Mouse (Mus musculus) myocyte (in vitro differentiated cells): Measurements from ENCODE around the gene Prr18.

Experiments
- CEBPB ChIP-seq: IDR thresholded peaks from 2 replicates; pipeline ENCODE4 v1.6.1; 2011; ENCODE audit warnings: mild to moderate bottlenecking, moderate library complexity; ENCODE audit not compliant: poor library complexity, insufficient read depth, severe bottlenecking
- MAX ChIP-seq: IDR thresholded peaks from one replicate; pipeline ENCODE4 v1.6.1; 2011; ENCODE audit warnings: low read depth, mild to moderate bottlenecking, control low read depth
- MYOD1 ChIP-seq, 3 experiments: IDR thresholded peaks; one replicate each; pipeline ENCODE4 v1.6.1; 2011; ENCODE audit warnings: control low read depth in 2 of 3, low read depth in 2 of 3, mild to moderate bottlenecking in 2 of 3, moderate library complexity in 1 of 3; ENCODE audit not compliant: insufficient read length in 2 of 3, control insufficient read depth in 1 of 3
- POLR2A ChIP-seq: IDR thresholded peaks from one replicate; pipeline ENCODE4 v1.6.1; 2011; ENCODE audit warnings: low read depth, mild to moderate bottlenecking, control low read depth, moderate library complexity; ENCODE audit not compliant: insufficient read length
- POLR2AphosphoS2 ChIP-seq: IDR thresholded peaks from one replicate; pipeline ENCODE4 v1.6.1; 2011; ENCODE audit warnings: low read depth, control low read depth; ENCODE audit not compliant: insufficient read length
- TCF3 ChIP-seq: IDR thresholded peaks from one replicate; pipeline ENCODE4 v1.6.1; 2011; ENCODE audit warnings: low read depth, control low read depth; ENCODE audit not compliant: insufficient read length

GRCm38 (mm10) chr17:8299524-8299923 lies 37.7 kb upstream of the Prr18 start:
- no peak for TF ChIP-seq POLR2A
- no peak for TF ChIP-seq CEBPB
- TF ChIP-seq MAX = no peak
- TF ChIP-seq POLR2AphosphoS2 = no peak
- no peak for TF ChIP-seq TCF3
- TF ChIP-seq MYOD1 (IDR thresholded peaks at IDR 0.05; ENCODE audit: control insufficient read depth in 1 of 3, insufficient read length in 2 of 3, low read depth in 2 of 3) = no peak
